Mouse (Mus musculus): Measurements from ENCODE around the gene Tnfrsf18. TPM values are rescaled to one million over a fixed set of nuclear protein-coding genes. Genes with fewer than 3 reads are reported as not detected.

Gene Tnfrsf18
- polyA plus RNA-seq, 1 experiment from 2014 or later: 1.9 TPM

DNA sequence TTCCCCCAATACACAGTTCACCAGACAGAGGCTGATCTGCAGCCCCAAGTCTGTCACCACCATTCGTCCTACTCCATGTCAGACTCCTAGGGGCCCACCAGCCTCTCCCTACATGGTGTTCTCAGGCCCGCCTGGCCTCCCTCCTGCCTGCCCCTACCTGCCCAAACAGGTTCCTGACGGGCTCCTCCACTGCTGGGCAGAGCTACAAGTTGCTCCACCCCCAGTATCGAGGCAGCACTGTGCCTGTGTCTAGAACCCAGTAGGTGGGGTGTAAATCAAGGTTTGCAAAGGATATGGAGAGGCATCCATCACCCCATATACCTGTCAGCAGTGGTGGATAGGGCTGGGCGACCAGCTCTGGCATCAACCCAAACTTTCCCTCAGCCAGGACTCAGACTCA, 33.3 kb downstream of the Tnfrsf18 start, which contains the start of gene Ttll10:
Gene Ttll10 (minus strand): TSS at position 154 of the 400 bp plus-strand sequence.
- Histone ChIP-seq H3K27ac (peak within 1 kb of the TSS; percentile 43), H3K27me3 (no peaks in the 10 kb centered on the region; the same call in 1 of the 2 replicates), H3K9ac (peak within 1 kb of the TSS; percentile 17; the same call in 1 of the 2 replicates), H3K4me3 (peak within 1 kb of the TSS; percentile 30), H3K4me1 (no peaks in the 10 kb centered on the region), H3K36me3 (no peaks in the 10 kb centered on the region), H3K9me3 (no peaks in the 10 kb centered on the region), H3K4me2 (replicated peaks) (peak within 1 kb of the TSS; percentile 22)
- WGBS: 37% methylated on average over 5 of the region's 5 CpGs
- ATAC-seq (ENCODE audit: insufficient number of reproducible peaks, insufficient read depth, low FRiP score, low TSS enrichment): peak; percentile 61

GRCm38 (mm10) chr4:156059713-156060112, 33.7 kb downstream of the Tnfrsf18 start:
- H3K36me3 ChIP-seq: no peaks in the 10 kb centered on the region
- H3K9ac ChIP-seq: no peak overlapping the region
- H3K9me3 ChIP-seq: no peaks in the 10 kb centered on the region
- no peaks in the 10 kb centered on the region; the same call in 1 of the 2 replicates for H3K27me3 ChIP-seq
- H3K27ac ChIP-seq: peak overlapping the region; percentile 43
- no peaks in the 10 kb centered on the region for H3K4me1 ChIP-seq
- peak overlapping the region; percentile 30 for H3K4me3 ChIP-seq
- peak; percentile 85 for ATAC-seq (ENCODE audit: insufficient number of reproducible peaks, insufficient read depth, low FRiP score, low TSS enrichment)
- peak overlapping the region; percentile 22; the same call in 1 of the 2 replicates for H3K4me2 ChIP-seq (replicated peaks)
- WGBS: 30% methylated on average over 10 of the region's 10 CpGs

- ATAC-seq (ENCODE audit: insufficient number of reproducible peaks, insufficient read depth, low FRiP score, low TSS enrichment): no peak
- Histone ChIP-seq H3K9ac (no peak overlapping the region), H3K9me3 (no peaks in the 10 kb centered on the region), H3K27me3 (no peaks in the 10 kb centered on the region; the same call in 1 of the 2 replicates), H3K4me3 (no peak overlapping the region), H3K27ac (no peak overlapping the region), H3K36me3 (no peaks in the 10 kb centered on the region), H3K4me1 (no peaks in the 10 kb centered on the region), H3K4me2 (replicated peaks) (no peak overlapping the region)
- 10% methylated on average over 4 of the region's 4 CpGs for WGBS
Observed at GRCm38 (mm10) chr4:156063861-156064509, 38.0 kb downstream of the Tnfrsf18 start.

GRCm38 (mm10) chr4:156064510-156064897, 38.5 kb downstream of the Tnfrsf18 start:
- Histone ChIP-seq H3K9ac (no peak overlapping the region), H3K36me3 (no peaks in the 10 kb centered on the region), H3K9me3 (no peaks in the 10 kb centered on the region), H3K27ac (no peak overlapping the region), H3K4me1 (no peaks in the 10 kb centered on the region), H3K4me3 (no peak overlapping the region), H3K4me2 (replicated peaks) (no peak overlapping the region), H3K27me3 (no peaks in the 10 kb centered on the region)
- WGBS: 84% methylated on average over 9 of the region's 9 CpGs
- no peak for ATAC-seq (ENCODE audit: insufficient number of reproducible peaks, insufficient read depth, low FRiP score, low TSS enrichment)

- Histone ChIP-seq H3K4me1 (peaks cover 4% of the 10 kb centered on the region), H3K27me3 (no peaks in the 10 kb centered on the region), H3K9me3 (no peaks in the 10 kb centered on the region), H3K4me3 (no peak overlapping the region), H3K27ac (no peak overlapping the region), H3K36me3 (no peaks in the 10 kb centered on the region), H3K9ac (no peak overlapping the region), H3K4me2 (replicated peaks) (no peak overlapping the region)
- no peak for ATAC-seq (ENCODE audit: insufficient number of reproducible peaks, insufficient read depth, low FRiP score, low TSS enrichment)
- WGBS: 84% methylated on average over 10 of the region's 10 CpGs
Observed at GRCm38 (mm10) chr4:156065156-156065894, 39.4 kb downstream of the Tnfrsf18 start.

DNA sequence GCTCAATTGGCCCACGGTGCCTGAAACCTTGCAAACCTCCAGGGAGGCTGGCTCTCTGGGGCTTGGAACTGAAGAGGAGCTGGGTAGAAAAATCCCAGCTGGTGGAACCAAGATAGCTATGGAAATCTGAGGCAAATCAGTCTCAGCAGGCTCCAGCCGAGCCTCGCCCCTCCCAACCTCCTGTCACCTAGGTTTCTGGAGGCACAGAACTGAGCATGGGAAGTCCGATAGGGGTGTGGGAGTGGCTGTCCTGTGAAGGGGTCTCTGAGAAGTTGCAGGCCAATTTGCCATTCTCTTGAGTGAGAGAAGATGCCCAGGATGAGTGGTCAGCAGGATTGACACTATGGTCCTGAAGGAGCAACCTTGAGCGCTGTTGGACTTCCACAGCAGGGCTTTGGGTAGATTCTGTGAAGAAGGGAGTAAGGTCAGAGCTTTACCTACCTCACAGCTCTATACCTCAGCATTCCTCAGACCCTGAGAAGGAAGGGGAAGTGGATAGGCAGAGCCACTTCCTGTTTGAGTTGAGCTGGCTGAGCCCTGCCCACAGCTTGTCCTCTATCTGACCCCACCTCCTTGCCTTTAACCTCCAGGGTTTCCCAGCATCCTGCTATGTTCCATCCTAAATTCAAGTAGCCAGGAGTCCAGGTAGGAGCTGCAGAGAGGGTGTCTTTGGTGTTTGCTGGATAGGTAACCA, 41.4 kb downstream of the Tnfrsf18 start:
- no peak overlapping the region for H3K27ac ChIP-seq
- H3K4me3 ChIP-seq: no peak overlapping the region
- no peak overlapping the region for H3K4me2 ChIP-seq (replicated peaks)
- no peaks in the 10 kb centered on the region for H3K9me3 ChIP-seq
- H3K9ac ChIP-seq: no peak overlapping the region
- no peaks in the 10 kb centered on the region for H3K27me3 ChIP-seq
- no peaks in the 10 kb centered on the region for H3K36me3 ChIP-seq
- no peak for ATAC-seq (ENCODE audit: insufficient number of reproducible peaks, insufficient read depth, low FRiP score, low TSS enrichment)
- WGBS: 72% methylated on average over 5 of the region's 5 CpGs
- peaks cover 10% of the 10 kb centered on the region for H3K4me1 ChIP-seq

GRCm38 (mm10) chr4:156069701-156070100, 43.7 kb downstream of the Tnfrsf18 start:
- H3K27ac ChIP-seq: 0 out of 2 replicates have a peak overlapping the region, but pooled peaks have one; percentile 54
- no peak for ATAC-seq (ENCODE audit: insufficient number of reproducible peaks, insufficient read depth, low FRiP score, low TSS enrichment)

DNA sequence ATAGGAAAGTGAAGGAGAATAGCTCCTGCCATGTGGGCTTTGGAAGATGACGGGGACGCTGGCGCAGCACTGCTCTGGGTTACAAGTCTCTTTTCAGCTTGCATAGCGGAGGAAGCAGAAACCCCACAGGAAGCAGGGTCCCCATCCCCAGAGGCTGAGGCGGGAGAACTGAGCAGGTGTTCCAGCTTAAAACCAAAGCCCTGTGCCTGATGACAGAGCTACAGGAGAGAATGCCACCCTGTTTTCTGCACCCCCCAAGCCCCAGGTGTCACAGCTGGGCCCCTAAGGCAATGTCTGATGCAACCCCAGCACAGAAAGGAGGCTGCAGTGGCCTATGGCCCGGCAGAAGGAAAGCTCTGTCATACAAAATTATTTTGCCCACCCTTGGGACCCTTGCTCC, 44.3 kb downstream of the Tnfrsf18 start:
- no peak overlapping the region for H3K4me3 ChIP-seq
- 0 out of 2 replicates have a peak, but pooled peaks have one; percentile 28 for ATAC-seq (ENCODE audit: insufficient number of reproducible peaks, insufficient read depth, low FRiP score, low TSS enrichment)
- H3K4me2 ChIP-seq (replicated peaks): no peak overlapping the region
- no peaks in the 10 kb centered on the region for H3K27me3 ChIP-seq
- H3K27ac ChIP-seq: 0 out of 2 replicates have a peak overlapping the region, but pooled peaks have one; percentile 54
- H3K4me1 ChIP-seq: peaks cover 10% of the 10 kb centered on the region
- no peak overlapping the region for H3K9ac ChIP-seq
- 37% methylated on average over 6 of the region's 6 CpGs for WGBS
- no peaks in the 10 kb centered on the region for H3K36me3 ChIP-seq
- H3K9me3 ChIP-seq: no peaks in the 10 kb centered on the region

More at GRCm38 (mm10) chr4:156069701-156070100, 43.7 kb downstream of the Tnfrsf18 start:
- peaks cover 10% of the 10 kb centered on the region for H3K4me1 ChIP-seq
- no peak overlapping the region for H3K4me3 ChIP-seq
- H3K9me3 ChIP-seq: no peaks in the 10 kb centered on the region
- H3K4me2 ChIP-seq (replicated peaks): no peak overlapping the region
- no peaks in the 10 kb centered on the region for H3K36me3 ChIP-seq
- H3K9ac ChIP-seq: no peak overlapping the region
- no peaks in the 10 kb centered on the region for H3K27me3 ChIP-seq
- WGBS: 73% methylated on average over 8 of the region's 8 CpGs

DNA sequence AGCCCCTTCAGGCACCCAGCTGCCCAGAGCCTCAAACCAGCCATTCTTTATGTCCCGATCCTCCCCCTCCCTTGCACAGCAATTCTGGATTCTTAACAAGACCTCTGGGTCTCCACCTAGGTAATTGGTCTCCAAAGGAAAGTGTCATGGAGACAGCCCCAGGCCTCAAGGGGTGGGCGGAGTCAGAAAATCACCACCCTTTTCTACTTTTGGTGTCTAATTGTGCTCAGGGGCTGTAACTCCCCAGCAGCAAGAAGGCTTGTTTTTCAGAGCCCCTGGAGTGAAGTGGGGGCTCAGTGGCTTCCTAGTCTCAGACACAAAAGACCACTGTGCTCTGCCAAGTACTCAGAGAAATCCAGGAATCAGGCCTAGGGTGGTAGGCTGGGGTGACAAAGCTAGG, 44.8 kb downstream of the Tnfrsf18 start:
- Histone ChIP-seq H3K4me3 (no peak overlapping the region), H3K9me3 (no peaks in the 10 kb centered on the region), H3K27me3 (no peaks in the 10 kb centered on the region), H3K4me2 (replicated peaks) (no peak overlapping the region), H3K9ac (no peak overlapping the region), H3K27ac (0 out of 2 replicates have a peak overlapping the region, but pooled peaks have one; percentile 54), H3K36me3 (no peaks in the 10 kb centered on the region), H3K4me1 (peaks cover 10% of the 10 kb centered on the region)
- WGBS: 38% methylated on average over 2 of the region's 2 CpGs
- no peak for ATAC-seq (ENCODE audit: insufficient number of reproducible peaks, insufficient read depth, low FRiP score, low TSS enrichment)

DNA sequence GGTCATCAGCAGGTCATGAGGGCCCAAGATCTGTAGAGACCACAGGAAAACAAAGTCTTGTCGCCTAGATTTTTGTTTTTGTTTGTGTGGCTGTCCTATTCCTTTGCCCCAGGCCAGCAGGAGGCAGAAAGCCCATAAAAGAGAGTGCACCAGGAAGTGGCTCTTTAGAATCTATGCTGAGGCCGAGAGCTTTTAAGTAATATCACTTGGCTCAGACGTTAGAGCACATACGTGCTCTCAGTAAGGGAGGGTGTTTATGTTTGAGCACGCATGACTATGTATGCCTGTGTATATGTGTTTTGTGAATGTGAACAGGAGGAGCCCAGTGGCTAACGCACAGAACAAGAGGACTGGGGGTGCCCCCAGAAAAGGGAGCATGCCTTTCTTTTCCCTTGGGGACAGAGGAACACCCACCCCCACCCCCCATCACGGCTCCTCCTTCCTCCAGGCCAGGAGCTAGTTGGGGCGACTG, 51.0 kb downstream of the Tnfrsf18 start:
- H3K9ac ChIP-seq: no peak overlapping the region
- 0 out of 2 replicates have a peak overlapping the region, but pooled peaks have one; percentile 2 for H3K27ac ChIP-seq
- no peaks in the 10 kb centered on the region for H3K9me3 ChIP-seq
- WGBS: 9% methylated on average over 8 of the region's 8 CpGs
- no peak for ATAC-seq (ENCODE audit: insufficient number of reproducible peaks, insufficient read depth, low FRiP score, low TSS enrichment)
- H3K4me3 ChIP-seq: peak overlapping the region; percentile 39
- peaks cover 18% of the 10 kb centered on the region for H3K4me1 ChIP-seq
- no peaks in the 10 kb centered on the region for H3K36me3 ChIP-seq
- H3K27me3 ChIP-seq: peaks cover 12% of the 10 kb centered on the region
- peak overlapping the region; percentile 84 for H3K4me2 ChIP-seq (replicated peaks)

- Histone ChIP-seq H3K27me3 (peaks cover 12% of the 10 kb centered on the region), H3K4me3 (peak overlapping the region; percentile 39), H3K9me3 (no peaks in the 10 kb centered on the region), H3K4me1 (peaks cover 23% of the 10 kb centered on the region), H3K27ac (no peak overlapping the region), H3K9ac (peak overlapping the region; percentile 38; the same call in 1 of the 2 replicates), H3K4me2 (replicated peaks) (peak overlapping the region; percentile 84), H3K36me3 (no peaks in the 10 kb centered on the region)
- peak; percentile 74 for ATAC-seq (ENCODE audit: insufficient number of reproducible peaks, insufficient read depth, low FRiP score, low TSS enrichment)
- under 1% methylated on average over 55 of the region's 58 CpGs for WGBS
Observed at GRCm38 (mm10) chr4:156077499-156078301, 51.7 kb downstream of the Tnfrsf18 start.
